Mouse (Mus musculus): ENCODE measurements around the gene Heyl. TPM values are rescaled to one million over a fixed set of nuclear protein-coding genes. Genes with fewer than 3 reads are reported as not detected.

Heyl gene
- 5.6 and 6.2 TPM in 2 replicates for polyA plus RNA-seq (2015; fragmentation: Nextera tagmentation; extraction: Ambion mirVana)

GRCm38 (mm10) chr4:123233492-123234084 lies at the start of gene Heyl:
Gene Heyl, plus strand, starts transcription at chr4:123233556.
- Histone ChIP-seq H3K4me2 (ENCODE audit: low read length) (peak within 1 kb of the TSS; percentile 58), H3K27ac (ENCODE audit: low read length) (no peak within 1 kb of the TSS), H3K4me1 (ENCODE audit: control insufficient read depth, insufficient read depth, low read length) (peaks cover 5% of the 10 kb centered on the region), H3K36me3 (ENCODE audit: control insufficient read depth, insufficient read depth, low read length) (no peaks in the 10 kb centered on the region), H3K9me3 (replicated peaks; ENCODE audit: control insufficient read depth, low read length, poor library complexity, severe bottlenecking) (no peaks in the 10 kb centered on the region), H3K27me3 (ENCODE audit: control insufficient read depth, insufficient read depth, low read depth, low read length) (peaks cover 29% of the 10 kb centered on the region), H3K9ac (ENCODE audit: low read depth, low read length) (peak within 1 kb of the TSS; percentile 31), H3K4me3 (ENCODE audit: low read depth, low read length) (peak within 1 kb of the TSS; percentile 32)
- WGBS, result 4% methylated on average over 52 of the region's 52 CpGs
- no peak for ATAC-seq

- ATAC-seq, result no peak
- peaks cover 28% of the 10 kb centered on the region for H3K4me1 ChIP-seq (ENCODE audit: control insufficient read depth, insufficient read depth, low read length)
- 39% methylated on average over 3 of the region's 3 CpGs for WGBS
- H3K4me2 ChIP-seq (ENCODE audit: low read length), result peak overlapping the region; percentile 74
- H3K9me3 ChIP-seq (replicated peaks; ENCODE audit: control insufficient read depth, low read length, poor library complexity, severe bottlenecking), result no peaks in the 10 kb centered on the region
- 0 out of 2 replicates have a peak overlapping the region, but pooled peaks have one; percentile 12 for H3K9ac ChIP-seq (ENCODE audit: low read depth, low read length)
- peak overlapping the region; percentile 44 for H3K4me3 ChIP-seq (ENCODE audit: low read depth, low read length)
- peak overlapping the region; percentile 80 for H3K27ac ChIP-seq (ENCODE audit: low read length)
- no peaks in the 10 kb centered on the region; the same call in 1 of the 2 replicates for H3K36me3 ChIP-seq (ENCODE audit: control insufficient read depth, insufficient read depth, low read length)
- H3K27me3 ChIP-seq (ENCODE audit: control insufficient read depth, insufficient read depth, low read depth, low read length), result peaks cover 13% of the 10 kb centered on the region
Observed at GRCm38 (mm10) chr4:123184816-123185215, 48.5 kb upstream of the Heyl start.

DNA sequence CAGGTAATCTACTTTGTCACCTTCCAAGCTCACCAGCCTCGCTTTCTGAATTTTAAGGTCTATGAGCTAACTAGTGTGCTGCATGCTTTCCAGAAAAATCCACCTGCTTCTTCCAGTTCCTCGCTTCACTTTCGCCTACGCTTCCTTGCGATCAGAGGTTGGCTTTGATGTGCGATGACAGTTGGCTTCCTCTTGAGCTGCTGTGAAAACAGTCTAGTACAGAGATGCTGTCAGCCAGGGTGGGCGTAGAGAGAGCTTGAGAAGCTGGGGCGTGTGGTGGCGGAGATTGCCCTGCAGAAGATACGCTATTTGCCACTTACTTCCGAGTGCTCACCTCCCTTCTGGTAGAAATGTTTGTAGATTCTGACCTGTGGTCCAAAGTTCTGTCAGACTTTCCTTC lies 41.0 kb upstream of the Heyl start:
- no peaks in the 10 kb centered on the region for H3K9me3 ChIP-seq (replicated peaks; ENCODE audit: control insufficient read depth, low read length, poor library complexity, severe bottlenecking)
- no peaks in the 10 kb centered on the region for H3K4me1 ChIP-seq (ENCODE audit: control insufficient read depth, insufficient read depth, low read length)
- H3K36me3 ChIP-seq (ENCODE audit: control insufficient read depth, insufficient read depth, low read length), result peaks cover 6% of the 10 kb centered on the region; the same call in 1 of the 2 replicates
- no peak overlapping the region for H3K4me2 ChIP-seq (ENCODE audit: low read length)
- 88% methylated on average over 11 of the region's 11 CpGs for WGBS
- no peak overlapping the region for H3K9ac ChIP-seq (ENCODE audit: low read depth, low read length)
- no peaks in the 10 kb centered on the region for H3K27me3 ChIP-seq (ENCODE audit: control insufficient read depth, insufficient read depth, low read depth, low read length)
- no peak for ATAC-seq
- H3K27ac ChIP-seq (ENCODE audit: low read length), result no peak overlapping the region
- H3K4me3 ChIP-seq (ENCODE audit: low read depth, low read length), result no peak overlapping the region

GRCm38 (mm10) chr4:123193791-123194190 lies 39.6 kb upstream of the Heyl start:
- Histone ChIP-seq H3K4me2 (ENCODE audit: low read length) (no peak overlapping the region), H3K4me1 (ENCODE audit: control insufficient read depth, insufficient read depth, low read length) (no peaks in the 10 kb centered on the region), H3K27me3 (ENCODE audit: control insufficient read depth, insufficient read depth, low read depth, low read length) (no peaks in the 10 kb centered on the region), H3K36me3 (ENCODE audit: control insufficient read depth, insufficient read depth, low read length) (peaks cover 6% of the 10 kb centered on the region; the same call in 1 of the 2 replicates), H3K27ac (ENCODE audit: low read length) (no peak overlapping the region), H3K9me3 (replicated peaks; ENCODE audit: control insufficient read depth, low read length, poor library complexity, severe bottlenecking) (no peaks in the 10 kb centered on the region), H3K4me3 (ENCODE audit: low read depth, low read length) (no peak overlapping the region), H3K9ac (ENCODE audit: low read depth, low read length) (no peak overlapping the region)
- ATAC-seq, result no peak
- 87% methylated on average over 11 of the region's 11 CpGs for WGBS

DNA sequence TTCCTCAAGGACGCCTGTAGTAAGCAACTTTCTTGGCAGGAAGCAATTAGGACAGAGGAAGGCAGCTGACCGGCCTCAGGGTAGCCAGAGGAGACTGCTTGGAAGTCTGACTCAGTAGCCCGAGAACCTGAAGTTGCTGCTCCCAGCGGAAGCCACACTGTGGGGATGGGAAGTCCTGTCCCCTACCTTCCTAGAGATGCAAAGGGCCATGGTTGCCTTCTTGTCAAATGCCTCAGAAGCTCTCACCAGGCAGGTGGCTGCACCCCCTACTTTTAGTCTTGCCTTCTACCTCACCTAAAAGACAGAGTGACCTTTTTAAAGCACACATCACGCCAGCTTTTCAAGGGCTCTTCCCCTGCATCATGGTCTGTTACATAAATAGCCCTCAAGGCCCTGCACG lies 36.7 kb upstream of the Heyl start:
- Histone ChIP-seq H3K27ac (ENCODE audit: low read length) (no peak overlapping the region), H3K36me3 (ENCODE audit: control insufficient read depth, insufficient read depth, low read length) (no peaks in the 10 kb centered on the region), H3K9ac (ENCODE audit: low read depth, low read length) (no peak overlapping the region), H3K27me3 (ENCODE audit: control insufficient read depth, insufficient read depth, low read depth, low read length) (peaks cover 2% of the 10 kb centered on the region; the same call in 1 of the 2 replicates), H3K4me2 (ENCODE audit: low read length) (no peak overlapping the region), H3K9me3 (replicated peaks; ENCODE audit: control insufficient read depth, low read length, poor library complexity, severe bottlenecking) (no peaks in the 10 kb centered on the region), H3K4me3 (ENCODE audit: low read depth, low read length) (no peak overlapping the region), H3K4me1 (ENCODE audit: control insufficient read depth, insufficient read depth, low read length) (peaks cover 10% of the 10 kb centered on the region)
- WGBS, result 72% methylated on average over 6 of the region's 6 CpGs
- no peak for ATAC-seq

GRCm38 (mm10) chr4:123200771-123201185 lies 32.6 kb upstream of the Heyl start:
- Histone ChIP-seq H3K4me3 (ENCODE audit: low read depth, low read length) (peak overlapping the region; percentile 33), H3K4me2 (ENCODE audit: low read length) (peak overlapping the region; percentile 76), H3K9me3 (replicated peaks; ENCODE audit: control insufficient read depth, low read length, poor library complexity, severe bottlenecking) (no peaks in the 10 kb centered on the region), H3K36me3 (ENCODE audit: control insufficient read depth, insufficient read depth, low read length) (no peaks in the 10 kb centered on the region), H3K27ac (ENCODE audit: low read length) (no peak overlapping the region), H3K27me3 (ENCODE audit: control insufficient read depth, insufficient read depth, low read depth, low read length) (peaks cover 4% of the 10 kb centered on the region; the same call in 1 of the 2 replicates), H3K9ac (ENCODE audit: low read depth, low read length) (peak overlapping the region; percentile 45), H3K4me1 (ENCODE audit: control insufficient read depth, insufficient read depth, low read length) (peaks cover 11% of the 10 kb centered on the region)
- peak; percentile 78; the same call in 1 of the 2 replicates for ATAC-seq
- WGBS, result 2% methylated on average over 15 of the region's 15 CpGs

- Histone ChIP-seq H3K4me1 (ENCODE audit: control insufficient read depth, insufficient read depth, low read length) (peaks cover 11% of the 10 kb centered on the region), H3K36me3 (ENCODE audit: control insufficient read depth, insufficient read depth, low read length) (no peaks in the 10 kb centered on the region), H3K9ac (ENCODE audit: low read depth, low read length) (peak within 1 kb of the TSS; percentile 45), H3K27me3 (ENCODE audit: control insufficient read depth, insufficient read depth, low read depth, low read length) (peaks cover 4% of the 10 kb centered on the region; the same call in 1 of the 2 replicates), H3K4me2 (ENCODE audit: low read length) (peak within 1 kb of the TSS; percentile 76), H3K9me3 (replicated peaks; ENCODE audit: control insufficient read depth, low read length, poor library complexity, severe bottlenecking) (no peaks in the 10 kb centered on the region), H3K4me3 (ENCODE audit: low read depth, low read length) (peak within 1 kb of the TSS; percentile 33), H3K27ac (ENCODE audit: low read length) (no peak within 1 kb of the TSS)
- WGBS, result 1% methylated on average over 57 of the region's 58 CpGs
- ATAC-seq, result peak; percentile 64
Observed at GRCm38 (mm10) chr4:123201186-123202093, 31.9 kb upstream of the Heyl start, which contains the start of gene Nt5c1a. Gene Nt5c1a, plus strand, starts transcription at chr4:123201504.

- Histone ChIP-seq H3K9me3 (replicated peaks; ENCODE audit: control insufficient read depth, low read length, poor library complexity, severe bottlenecking) (no peaks in the 10 kb centered on the region), H3K9ac (ENCODE audit: low read depth, low read length) (no peak overlapping the region), H3K36me3 (ENCODE audit: control insufficient read depth, insufficient read depth, low read length) (no peaks in the 10 kb centered on the region), H3K4me1 (ENCODE audit: control insufficient read depth, insufficient read depth, low read length) (peaks cover 11% of the 10 kb centered on the region), H3K4me3 (ENCODE audit: low read depth, low read length) (no peak overlapping the region), H3K4me2 (ENCODE audit: low read length) (peak overlapping the region; percentile 76; the same call in 1 of the 2 replicates), H3K27me3 (ENCODE audit: control insufficient read depth, insufficient read depth, low read depth, low read length) (peaks cover 4% of the 10 kb centered on the region; the same call in 1 of the 2 replicates), H3K27ac (ENCODE audit: low read length) (no peak overlapping the region)
- ATAC-seq, result no peak
- 14% methylated on average over 8 of the region's 8 CpGs for WGBS
Observed at GRCm38 (mm10) chr4:123202094-123202420, 31.3 kb upstream of the Heyl start.

DNA sequence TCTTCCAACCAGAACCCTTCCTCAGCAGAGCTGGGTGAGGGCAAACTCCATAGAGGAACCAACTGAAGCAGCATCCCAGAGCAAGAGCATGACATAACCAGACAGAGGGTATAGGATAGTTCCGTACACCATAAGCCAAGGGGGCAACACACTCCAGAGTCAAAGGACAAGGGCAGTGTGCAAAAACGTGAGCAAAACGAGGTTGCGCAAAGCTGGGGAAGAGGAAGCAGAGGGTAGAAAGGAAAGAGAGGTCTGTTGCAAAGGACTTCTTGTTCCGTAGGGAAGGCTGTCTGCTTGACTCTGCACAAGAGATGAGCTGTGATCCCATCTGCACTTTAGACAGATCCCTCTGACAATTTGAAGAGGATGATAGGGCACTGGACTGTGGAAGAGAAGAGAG lies 26.0 kb upstream of the Heyl start:
- H3K4me2 ChIP-seq (ENCODE audit: low read length), result no peak overlapping the region
- H3K27me3 ChIP-seq (ENCODE audit: control insufficient read depth, insufficient read depth, low read depth, low read length), result peaks cover 4% of the 10 kb centered on the region
- H3K4me3 ChIP-seq (ENCODE audit: low read depth, low read length), result no peak overlapping the region
- no peak overlapping the region for H3K27ac ChIP-seq (ENCODE audit: low read length)
- no peak overlapping the region for H3K9ac ChIP-seq (ENCODE audit: low read depth, low read length)
- no peaks in the 10 kb centered on the region for H3K9me3 ChIP-seq (replicated peaks; ENCODE audit: control insufficient read depth, low read length, poor library complexity, severe bottlenecking)
- H3K4me1 ChIP-seq (ENCODE audit: control insufficient read depth, insufficient read depth, low read length), result peaks cover 2% of the 10 kb centered on the region
- H3K36me3 ChIP-seq (ENCODE audit: control insufficient read depth, insufficient read depth, low read length), result no peaks in the 10 kb centered on the region
- no peak for ATAC-seq
- 85% methylated on average over 5 of the region's 5 CpGs for WGBS

Measured in midbrain, embryonic 16.5 days (tissue).